Mouse (Mus musculus): ENCODE measurements around the gene Sirt2.

Sirt2 gene

DNA sequence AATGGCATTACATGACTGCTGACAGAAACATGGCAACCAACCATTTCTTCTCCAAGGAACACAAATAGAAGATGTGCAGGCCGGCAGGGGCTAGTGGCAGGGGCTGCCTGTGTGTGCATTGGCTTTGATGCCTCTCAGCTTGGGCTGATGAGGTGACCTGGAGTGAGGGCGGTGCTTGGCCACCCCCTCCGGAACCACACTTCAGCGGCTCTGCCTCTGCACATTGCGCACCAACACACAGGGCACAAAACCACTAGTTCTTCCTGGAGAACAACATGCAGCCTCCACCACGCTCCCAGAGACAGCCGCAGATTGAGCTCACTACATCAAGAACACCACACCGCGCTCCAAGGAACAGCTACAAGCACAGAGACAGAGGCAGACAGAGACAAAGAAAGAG, 49.7 kb downstream of the Sirt2 start:
- DNase-seq (ENCODE audit: low read depth, low spot score): no peak

DNA sequence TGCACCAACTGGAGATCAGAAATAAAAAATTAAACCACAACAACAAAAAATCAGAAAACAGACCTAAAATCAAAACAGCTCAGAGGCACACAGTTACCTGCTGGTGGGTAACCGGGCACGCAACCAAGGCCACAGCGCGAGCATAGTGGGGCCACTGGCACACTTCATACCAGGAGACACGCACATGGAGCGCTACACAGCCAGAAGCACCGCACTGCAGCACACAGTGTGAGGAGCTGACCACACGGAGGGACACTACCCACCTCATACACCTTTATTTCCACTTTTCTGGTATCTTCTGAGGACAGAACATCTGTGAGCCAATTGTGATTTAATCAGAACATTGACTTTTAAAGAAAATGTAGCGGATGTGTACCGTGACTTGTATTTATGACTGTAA, 50.4 kb downstream of the Sirt2 start:
- DNase-seq (ENCODE audit: low read depth, low spot score): no peak

DNA sequence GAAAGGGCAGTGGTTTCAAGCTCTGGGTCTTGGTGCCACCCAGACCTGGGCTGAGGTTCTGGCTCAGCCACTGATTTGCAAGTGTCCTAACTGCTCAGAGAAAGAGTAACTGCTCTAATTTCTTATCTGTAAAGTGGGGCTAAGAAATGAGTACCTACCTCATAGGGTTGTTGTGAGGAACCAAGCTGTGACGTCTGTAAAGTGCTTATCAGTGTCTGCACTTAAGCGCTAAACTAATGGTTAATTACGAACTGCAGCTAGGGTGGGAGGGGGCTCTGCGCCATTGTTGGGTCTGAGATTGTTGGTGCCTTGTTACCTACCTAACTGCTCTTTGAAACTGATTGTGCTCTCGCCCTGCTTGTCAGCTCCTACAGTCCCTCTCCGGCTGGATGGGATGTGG, 51.0 kb downstream of the Sirt2 start:
- DNase-seq (ENCODE audit: low read depth, low spot score): no peak

DNA sequence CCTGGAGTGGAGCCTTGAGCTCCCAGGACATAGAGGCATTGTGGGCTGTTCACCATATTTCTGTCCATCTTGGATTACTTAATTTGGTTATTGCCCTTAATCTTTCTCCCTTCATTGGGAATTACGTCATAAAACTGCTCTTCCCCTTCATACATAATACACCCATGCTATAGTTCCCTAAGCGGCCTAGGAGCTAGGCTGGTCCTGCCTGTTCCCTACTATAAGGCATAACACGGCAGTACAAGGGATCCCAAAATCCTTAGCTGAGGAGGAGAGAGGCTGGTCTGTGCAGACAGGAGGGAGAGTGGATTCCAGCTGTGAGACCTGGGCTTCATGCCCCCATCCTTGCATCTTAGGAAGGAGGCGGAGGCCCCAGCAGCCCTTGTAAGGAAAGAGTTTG, 51.4 kb downstream of the Sirt2 start:
- no peak for DNase-seq (ENCODE audit: low read depth, low spot score)

DNA sequence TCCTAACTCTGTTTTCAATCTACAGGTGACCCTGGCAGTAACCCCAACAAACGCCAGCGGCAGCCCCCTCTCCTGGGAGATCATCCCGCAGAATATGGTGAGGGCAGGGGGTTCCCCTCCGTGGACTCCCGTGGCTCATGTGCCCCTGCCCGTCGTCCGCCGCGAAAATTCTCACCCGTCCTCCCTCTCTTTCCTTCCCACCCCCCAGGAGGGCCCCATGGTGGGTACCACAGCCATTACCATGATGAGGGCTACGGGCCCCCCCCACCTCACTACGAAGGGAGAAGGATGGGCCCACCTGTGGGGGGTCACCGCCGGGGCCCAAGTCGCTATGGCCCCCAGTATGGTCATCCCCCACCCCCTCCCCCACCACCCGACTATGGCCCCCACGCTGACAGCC, 51.9 kb downstream of the Sirt2 start:
- no peak for DNase-seq (ENCODE audit: low read depth, low spot score)

DNA sequence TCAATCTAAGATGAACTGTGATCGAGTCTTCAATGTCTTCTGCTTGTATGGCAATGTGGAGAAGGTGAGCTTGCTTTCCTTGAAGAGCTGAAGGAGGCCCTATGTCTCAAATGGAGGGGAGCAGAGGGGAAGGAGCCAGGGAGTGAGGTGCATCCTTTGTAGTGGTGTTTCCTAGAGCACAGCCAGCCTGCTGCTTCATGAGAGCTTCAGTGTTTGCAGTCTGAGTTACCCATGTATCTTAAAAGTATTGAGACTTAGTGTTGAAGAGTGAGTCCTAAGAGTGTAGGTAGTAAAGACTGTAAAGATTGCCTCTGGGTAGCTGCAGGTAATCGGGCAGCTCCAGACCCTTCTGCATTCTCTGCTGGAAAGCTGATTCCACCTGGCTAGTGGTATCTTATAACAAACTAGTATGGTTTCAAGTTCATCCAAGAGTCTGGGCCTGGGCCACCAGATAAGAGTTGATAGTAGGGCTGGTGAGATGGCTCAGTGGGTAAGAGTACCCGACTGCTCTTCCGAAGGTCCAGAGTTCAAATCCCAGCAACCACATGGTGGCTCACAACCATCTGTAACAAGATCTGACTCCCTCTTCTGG, 52.4 kb downstream of the Sirt2 start:
- DNase-seq (ENCODE audit: low read depth, low spot score): no peak

DNA sequence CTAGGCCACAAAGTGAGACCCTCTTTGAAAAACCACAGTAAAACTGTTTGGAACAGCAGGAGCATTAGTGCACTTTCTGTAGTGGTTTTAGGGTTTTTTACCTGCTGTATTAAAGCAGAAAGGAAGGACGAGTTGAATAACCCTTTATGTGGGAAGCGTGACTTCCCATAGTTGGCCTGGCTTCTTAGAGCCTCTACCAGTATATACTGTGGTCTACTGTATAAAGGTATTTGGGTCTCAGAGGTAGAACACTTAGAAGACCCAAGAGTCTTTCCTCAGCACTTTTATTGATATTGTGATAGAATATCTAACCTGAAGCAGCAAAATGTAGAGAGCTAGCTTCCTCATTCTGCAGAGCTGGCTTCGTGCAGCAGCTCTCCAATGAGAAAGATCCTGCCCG, 53.0 kb downstream of the Sirt2 start:
- no peak for DNase-seq (ENCODE audit: low read depth, low spot score)

DNA sequence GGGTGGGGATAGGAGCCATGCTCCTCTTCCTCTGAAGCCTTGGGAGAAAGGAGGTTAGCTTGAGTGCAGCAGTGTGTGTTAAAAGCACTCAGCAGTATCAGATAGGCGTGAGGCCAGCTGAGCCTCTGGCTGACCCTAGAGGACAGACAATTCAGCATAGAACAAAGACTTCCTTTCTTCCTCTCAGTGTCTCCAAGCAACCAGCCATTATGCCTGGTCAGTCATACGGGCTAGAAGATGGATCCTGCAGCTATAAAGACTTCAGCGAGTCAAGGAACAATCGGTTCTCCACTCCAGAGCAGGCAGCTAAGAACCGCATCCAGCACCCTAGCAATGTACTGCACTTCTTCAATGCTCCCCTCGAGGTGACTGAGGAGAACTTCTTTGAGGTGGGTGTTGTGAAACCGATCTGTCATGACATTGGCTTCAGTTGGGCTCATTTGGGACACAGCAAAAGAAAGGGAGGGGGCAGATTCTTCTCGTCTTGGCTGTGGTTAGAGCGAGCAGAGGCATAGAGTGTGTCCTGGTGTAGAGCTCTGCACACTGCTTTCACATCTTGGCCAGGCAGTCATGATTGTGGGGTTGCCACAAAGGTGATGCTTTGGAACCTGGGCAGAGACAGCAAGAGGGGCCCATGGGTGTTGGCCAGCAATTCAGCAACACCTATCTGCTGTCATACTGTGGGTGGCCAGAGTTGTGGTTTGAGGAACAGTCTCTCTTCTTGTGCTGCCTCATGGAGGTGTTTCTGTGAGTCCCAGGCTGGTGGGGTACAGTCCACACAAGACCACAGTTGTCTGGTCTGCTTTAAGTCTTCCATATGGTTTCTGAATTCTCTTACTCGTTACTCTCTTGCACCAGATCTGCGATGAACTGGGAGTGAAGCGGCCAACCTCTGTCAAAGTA, 54.1 kb downstream of the Sirt2 start:
- DNase-seq (ENCODE audit: low read depth, low spot score): no peak

DNA sequence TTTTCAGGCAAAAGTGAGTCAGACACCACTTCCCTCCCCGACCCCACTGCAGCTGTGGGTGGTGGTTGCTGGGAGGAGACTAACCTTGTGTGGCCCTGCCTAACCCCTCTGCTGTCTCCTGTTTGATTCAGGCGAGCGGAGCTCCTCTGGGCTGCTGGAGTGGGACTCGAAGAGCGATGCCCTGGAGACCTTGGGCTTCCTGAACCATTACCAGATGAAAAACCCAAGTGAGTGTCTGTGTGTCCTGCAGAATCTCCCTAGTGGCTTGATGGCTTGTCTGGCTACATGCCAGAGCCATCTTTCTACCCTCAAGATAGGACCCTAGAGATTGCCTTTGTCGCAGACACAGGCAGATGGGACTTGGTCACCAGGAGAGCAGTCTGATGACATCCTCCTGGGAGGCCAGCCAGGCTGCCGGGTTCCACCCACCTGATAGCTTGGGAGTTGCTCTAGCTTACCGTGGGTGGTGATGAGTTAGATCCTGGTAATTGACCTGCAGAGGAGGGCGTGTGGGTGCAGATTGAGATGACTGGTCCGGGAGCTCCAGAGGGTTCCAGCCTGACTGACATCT, 54.8 kb downstream of the Sirt2 start:
- DNase-seq (ENCODE audit: low read depth, low spot score): no peak

DNA sequence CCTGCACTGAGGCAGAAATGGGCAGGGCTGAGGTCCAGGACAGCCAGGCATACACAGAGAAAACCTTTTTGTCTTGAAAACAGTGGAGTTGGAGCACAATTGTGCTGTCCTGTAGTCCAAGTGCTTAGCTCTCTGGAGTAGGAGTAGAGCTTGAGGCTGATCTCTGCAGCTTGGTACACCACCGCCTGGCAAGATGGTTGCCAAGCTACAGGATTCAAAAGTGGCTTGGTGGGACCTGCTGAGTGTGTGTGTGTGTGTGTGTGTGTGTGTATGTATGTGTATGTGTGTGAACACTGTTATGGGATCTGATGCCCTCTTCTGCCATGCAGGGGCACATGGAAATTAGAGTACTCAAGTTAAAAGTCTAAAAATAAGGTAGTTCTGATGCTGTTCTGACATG, 56.0 kb downstream of the Sirt2 start:
- no peak for DNase-seq (ENCODE audit: low read depth, low spot score)

DNA sequence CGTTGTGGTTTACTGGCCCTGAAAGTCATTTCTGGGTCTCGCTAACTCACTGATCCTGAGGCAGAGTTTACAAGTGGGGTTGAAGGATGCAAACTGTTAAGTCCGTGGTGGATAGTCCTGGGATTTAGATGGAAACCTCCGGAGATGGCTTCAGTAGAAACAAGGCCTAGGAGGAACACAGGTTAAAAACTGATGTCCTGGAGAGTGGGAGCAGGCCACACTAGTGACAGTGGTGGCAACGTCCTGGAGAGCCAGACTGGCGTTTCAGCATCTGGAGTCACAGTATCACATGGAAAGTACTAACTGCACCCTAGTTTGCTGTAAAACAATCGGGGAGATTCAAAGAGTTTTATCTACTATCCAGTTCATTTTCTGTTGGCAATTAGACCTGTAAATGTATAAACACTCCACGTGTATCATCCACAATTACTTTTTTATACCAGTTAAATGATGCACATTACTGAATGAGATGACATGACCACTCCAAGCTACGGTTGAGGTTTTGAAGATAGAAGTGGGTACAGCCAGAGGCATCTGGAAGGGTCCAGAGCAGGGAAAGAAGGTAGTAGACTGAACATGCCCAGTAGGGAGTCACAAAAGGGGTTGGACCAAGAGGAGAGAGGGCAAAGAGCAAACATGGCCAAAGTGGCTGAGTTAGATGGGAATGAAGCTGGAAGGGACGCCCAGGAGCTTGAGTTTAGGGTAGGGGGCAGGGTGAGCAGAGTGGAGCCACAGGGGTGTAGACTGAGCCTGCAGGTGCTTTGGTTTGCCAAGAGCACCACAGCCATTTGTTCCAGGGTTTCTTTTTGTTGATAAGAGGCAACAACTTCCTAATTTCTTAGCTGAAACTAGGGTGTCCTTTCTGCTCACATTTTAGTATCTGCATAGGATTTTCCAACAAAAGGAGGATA, 56.7 kb downstream of the Sirt2 start:
- DNase-seq (ENCODE audit: low read depth, low spot score): no peak

DNA sequence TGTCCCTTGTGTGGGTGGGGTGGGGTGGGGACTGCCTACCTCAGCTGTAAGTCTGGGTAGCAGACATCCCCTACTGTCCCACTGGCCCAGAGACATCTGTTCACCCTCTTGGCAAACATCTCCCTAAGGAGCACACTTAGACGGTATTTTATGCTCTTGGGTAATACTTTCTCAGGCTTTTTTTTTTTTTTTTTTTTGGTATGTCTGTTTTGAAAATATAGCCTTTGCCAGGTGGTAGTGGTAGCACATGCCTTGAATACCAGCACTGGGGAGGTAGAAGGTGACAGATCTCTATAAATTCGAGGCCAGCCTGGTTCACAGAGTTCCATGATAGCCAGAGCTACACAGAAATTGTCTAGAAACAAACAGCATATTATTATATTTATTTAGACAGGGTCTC, 57.4 kb downstream of the Sirt2 start:
- no peak for DNase-seq (ENCODE audit: low read depth, low spot score)

DNA sequence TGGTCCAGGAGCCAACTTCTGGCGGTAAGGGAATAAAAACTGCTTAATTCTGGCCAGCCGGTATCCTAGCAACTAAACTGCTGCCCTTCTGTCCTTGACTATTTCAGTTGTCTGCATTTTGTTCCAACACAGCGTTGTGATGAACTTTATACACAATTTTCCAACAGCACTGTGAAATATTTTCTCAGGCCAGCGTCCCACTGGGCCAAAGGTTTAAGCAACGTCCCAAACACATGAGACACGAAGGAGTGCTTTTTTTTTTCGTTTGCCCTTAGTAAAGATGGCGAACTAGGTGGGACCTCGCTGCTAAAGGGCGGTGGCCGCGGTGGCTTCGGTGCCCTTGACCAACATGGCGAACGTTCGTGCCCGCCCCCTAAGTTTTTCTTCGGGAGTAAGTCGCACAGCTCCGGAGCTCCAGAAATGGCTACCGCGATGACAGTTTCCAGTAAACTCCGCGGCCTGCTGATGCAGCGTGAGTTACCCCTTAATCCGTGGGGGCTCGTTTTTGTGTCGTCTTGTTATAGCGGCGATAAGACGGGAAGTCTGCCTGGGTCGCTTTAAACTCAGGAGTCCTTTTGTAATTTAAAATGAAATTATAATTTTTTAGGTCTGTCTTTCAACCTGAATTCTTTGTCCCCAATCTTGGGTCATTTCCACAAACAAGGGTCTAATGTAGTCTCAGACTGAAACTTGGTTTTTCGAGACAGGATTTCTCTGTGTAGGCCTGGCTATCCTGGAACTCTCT, 58.6 kb downstream of the Sirt2 start, which contains the start of gene Ech1:
Gene Ech1, plus strand, starts transcription at position 277 of the 745 bp plus-strand sequence.
- DNase-seq (ENCODE audit: low read depth, low spot score): peak; percentile 88

DNA sequence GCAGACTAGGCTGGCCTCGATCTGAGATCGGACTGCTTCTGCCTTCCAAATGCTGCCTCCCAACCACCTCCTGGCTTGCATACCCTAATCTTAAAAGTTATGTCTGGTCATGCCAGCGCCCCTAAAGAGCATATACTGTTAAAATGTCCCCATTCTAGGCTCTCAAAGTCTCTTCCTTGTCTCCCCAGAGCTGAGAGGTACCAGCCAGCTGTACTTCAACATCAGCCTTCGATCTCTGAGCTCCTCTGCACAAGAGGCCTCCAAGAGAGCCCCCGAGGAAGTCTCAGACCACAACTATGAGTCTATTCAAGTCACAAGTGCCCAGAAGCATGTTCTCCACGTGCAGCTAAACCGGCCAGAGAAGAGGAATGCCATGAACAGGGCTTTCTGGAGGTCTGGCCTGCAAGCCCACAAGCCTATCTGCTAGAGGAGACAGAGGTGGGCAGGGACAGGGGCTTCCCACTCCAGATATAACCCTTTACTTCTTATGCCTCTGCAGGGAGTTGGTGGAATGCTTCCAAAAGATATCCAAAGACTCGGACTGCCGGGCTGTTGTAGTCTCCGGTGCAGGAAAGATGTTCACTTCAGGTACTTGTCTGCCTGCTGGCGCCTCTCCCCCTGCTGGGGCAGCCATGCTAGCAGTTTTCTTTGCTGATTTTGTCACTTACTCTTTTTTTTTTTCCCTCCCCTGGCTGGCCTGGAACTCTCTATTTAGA, 59.3 kb downstream of the Sirt2 start:
- DNase-seq (ENCODE audit: low read depth, low spot score): no peak

DNA sequence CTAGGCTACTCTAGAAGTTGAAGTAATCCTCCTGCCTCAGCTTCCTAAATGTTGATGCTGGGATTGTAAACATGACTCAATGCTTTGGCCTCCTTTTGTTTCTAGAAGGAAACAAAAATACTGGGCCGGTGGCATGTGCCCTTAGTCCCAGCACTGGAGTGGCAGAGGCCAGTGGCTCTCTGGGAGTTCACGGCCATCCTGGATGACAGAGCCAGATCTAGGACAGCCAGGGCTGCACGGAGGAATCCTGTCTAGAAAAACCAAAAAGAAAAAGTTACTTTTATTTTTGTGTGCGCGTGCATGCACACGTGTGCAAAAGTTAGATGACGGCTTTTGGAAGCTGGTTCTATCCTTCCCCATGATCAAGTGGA, 59.9 kb downstream of the Sirt2 start:
- no peak for DNase-seq (ENCODE audit: low read depth, low spot score)

DNA sequence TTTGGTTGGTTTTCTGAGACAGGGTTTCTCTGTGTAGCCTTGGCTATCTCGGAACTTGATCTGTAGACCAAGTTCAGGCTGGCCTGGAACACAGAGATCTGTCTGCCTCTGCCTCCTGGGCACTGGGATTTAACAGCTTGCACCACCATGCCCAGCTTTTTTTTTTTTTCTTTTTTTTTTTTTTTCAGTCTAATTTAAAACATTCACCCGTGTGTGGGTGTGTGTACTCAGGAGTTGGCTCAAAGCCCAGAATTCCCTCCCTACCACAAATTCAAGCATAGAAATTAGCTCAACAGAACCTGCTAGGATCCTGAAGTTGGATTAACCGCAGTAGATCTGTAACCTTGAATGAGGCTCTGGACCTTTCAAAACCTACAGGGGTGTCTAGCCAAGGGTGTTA, 60.8 kb downstream of the Sirt2 start:
- no peak for DNase-seq (ENCODE audit: low read depth, low spot score)

DNA sequence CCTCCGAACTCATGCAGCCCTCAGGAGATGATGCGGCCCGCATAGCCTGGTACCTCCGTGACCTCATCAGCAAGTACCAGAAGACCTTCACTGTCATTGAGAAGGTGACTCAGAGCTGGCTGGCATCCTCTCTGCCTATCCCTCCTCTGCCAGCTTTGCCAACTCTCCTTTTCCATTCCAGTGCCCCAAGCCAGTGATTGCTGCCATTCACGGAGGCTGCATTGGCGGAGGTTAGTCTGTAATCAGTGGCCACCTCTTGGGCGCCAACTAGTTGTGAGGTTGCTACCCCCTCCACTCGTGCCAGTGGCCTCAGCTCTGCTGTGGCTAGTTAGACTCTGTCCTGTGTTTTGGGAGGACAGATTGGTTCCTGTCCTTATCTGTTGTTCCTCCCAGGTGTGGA, 63.3 kb downstream of the Sirt2 start:
- DNase-seq (ENCODE audit: low read depth, low spot score): no peak

DNA sequence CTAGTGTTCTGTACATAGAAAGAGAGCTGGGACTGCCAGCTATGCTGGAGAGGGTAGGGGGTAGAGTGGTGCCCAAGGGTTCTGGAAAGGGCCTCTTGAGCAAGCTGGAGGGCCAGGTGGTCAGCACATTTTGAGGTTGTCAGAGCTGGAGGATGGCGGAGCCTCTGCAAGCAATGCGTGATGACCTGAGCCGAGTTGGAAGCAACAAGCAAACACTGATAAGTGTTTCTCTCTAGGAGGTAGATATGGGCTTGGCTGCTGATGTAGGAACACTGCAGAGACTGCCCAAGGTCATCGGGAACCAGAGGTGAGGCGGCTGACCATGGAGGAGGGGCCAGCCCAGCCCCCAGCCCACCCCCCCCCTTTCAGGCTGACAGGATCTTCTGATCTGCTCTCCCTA, 64.4 kb downstream of the Sirt2 start:
- DNase-seq (ENCODE audit: low read depth, low spot score): no peak

DNA sequence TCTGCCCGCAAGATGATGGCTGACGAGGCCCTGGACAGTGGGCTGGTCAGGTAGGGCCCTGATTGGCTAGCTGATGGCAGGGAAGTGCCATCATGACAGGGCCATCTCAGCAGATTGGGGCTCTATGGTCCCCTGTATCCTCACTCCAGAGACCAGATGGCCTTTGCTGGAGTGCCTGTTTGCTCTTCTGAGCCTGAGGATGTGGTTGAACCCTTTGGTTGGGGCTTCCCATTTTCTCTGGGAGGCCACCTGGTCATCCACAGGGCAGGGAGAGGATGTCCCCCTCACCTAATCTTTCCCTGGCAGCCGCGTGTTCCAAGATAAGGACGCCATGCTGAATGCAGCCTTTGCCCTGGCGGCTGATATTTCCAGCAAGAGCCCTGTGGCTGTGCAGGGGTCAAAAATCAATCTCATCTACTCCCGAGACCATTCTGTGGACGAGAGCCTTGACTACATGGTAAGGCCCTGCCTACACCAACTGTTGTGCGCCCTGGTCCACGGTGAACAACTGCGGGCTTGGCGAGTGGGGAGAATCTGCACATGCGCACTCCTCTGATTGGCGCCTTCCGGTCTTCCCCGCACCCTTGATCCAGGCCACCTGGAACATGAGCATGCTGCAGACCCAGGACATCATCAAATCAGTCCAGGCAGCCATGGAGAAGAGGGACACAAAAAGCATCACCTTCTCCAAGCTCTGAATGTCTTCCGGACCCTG, 65.0 kb downstream of the Sirt2 start:
- no peak for DNase-seq (ENCODE audit: low read depth, low spot score)

DNA sequence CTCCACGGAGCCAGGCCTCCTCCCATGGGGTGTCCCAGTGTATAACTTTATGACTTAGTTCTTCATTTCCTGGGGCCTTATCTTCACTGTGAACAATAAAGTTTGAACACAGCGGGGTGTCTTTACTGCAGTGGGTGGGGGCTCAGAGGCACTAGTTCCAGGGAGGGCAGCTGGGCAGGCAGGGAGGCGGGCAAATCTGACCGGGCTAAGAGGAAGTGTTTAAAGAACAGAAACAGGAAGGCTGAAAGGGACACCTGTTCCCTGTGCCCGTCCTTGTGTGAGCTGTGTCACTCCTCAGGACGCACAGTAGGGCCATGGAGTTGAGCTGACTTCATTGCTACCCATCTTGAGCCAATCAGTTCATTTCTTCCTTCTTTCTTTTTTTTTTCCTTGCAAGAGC, 65.6 kb downstream of the Sirt2 start:
- DNase-seq (ENCODE audit: low read depth, low spot score): no peak

Data from WW6 (cell line).